Mouse (Mus musculus) neural tube, embryonic 15.5 days (tissue): ENCODE data around the gene Gabbr2. TPM values are rescaled to one million over a fixed set of nuclear protein-coding genes. Genes with fewer than 3 reads are reported as not detected.

Source experiments
- ATAC-seq: fragments of 200-750 bp; cut with Nextera tagmentation; 2 replicates; pipeline ENCODE4 v1.8.0; 2017; ENCODE audit warnings: mild to moderate bottlenecking, moderate TSS enrichment, moderate library complexity; ENCODE audit not compliant: low FRiP score
- H3K27ac ChIP-seq: fragments of 300-500 bp; sonication (generic); replicated peaks from 2 replicates; pipeline ENCODE4 v1.5.1; 2015; ENCODE audit warnings: mild to moderate bottlenecking, inconsistent platforms
- H3K27me3 ChIP-seq: fragments of 300-500 bp; sonication (generic); replicated peaks from 2 replicates; pipeline ENCODE4 v1.6.1; 2015; ENCODE audit warnings: inconsistent platforms
- H3K36me3 ChIP-seq: fragments of 300-500 bp; sonication (generic); 2 replicates; pipeline ENCODE4 v1.6.1; 2015; ENCODE audit warnings: inconsistent platforms
- H3K4me1 ChIP-seq: fragments of 300-500 bp; sonication (generic); 2 replicates; pipeline ENCODE4 v1.6.1; 2015; ENCODE audit warnings: inconsistent platforms
- H3K4me2 ChIP-seq: fragments of 300-500 bp; sonication (generic); 2 replicates; pipeline ENCODE4 v1.6.1; 2015; ENCODE audit warnings: inconsistent platforms, mild to moderate bottlenecking, moderate library complexity
- H3K4me3 ChIP-seq: fragments of 300-500 bp; sonication (generic); replicated peaks from 2 replicates; pipeline ENCODE4 v1.5.1; 2015; ENCODE audit warnings: mild to moderate bottlenecking, inconsistent platforms
- H3K9ac ChIP-seq: fragments of 300-500 bp; sonication (generic); replicated peaks from 2 replicates; pipeline ENCODE4 v1.6.1; 2015; ENCODE audit warnings: mild to moderate bottlenecking, inconsistent platforms
- H3K9me3 ChIP-seq: fragments of 300-500 bp; sonication (generic); replicated peaks from 2 replicates; pipeline ENCODE4 v1.6.1; 2016; ENCODE audit warnings: inconsistent platforms
- WGBS: fragments of 180-500 bp; shearing (Covaris S2); methylation state at CpG from one replicate; pipeline ENCODE4 v1.1.7; 2015; ENCODE audit warnings: mixed read lengths; 5-methylcytosine and 5-hydroxymethylcytosine counted together
- polyA plus RNA-seq: library from polyadenylated mRNA; unstranded; fragments of >200 nt; fragmentation: Nextera tagmentation; extraction: Ambion mirVana; gene quantifications from 2 replicates; pipeline ENCODE4 v1.2.1, GENCODE M21; 2015

Gene Gabbr2
- polyA plus RNA-seq, 1 experiment from 2014 or later = 12.5 TPM

DNA sequence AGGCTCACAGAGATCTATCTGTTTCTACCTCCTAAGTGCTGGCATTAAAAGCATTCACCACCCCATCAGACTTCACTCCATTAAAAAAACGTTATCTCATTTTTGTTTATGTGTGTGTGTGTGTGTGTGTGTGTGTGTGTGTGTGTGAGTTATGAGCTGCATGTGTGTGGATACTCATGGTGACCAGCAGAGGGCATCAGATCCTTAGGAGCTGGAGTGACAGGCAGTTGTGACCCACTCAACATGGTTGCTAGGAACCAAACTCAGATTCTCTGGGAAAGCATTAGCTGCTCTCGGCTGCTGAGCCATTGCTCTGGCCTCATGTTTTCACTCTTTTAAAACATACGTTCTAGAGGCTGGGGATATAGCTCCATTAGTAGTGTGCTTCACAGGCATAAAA lies 218.4 kb downstream of the Gabbr2 start:
- no peak overlapping the region for H3K9ac ChIP-seq
- no peaks in the 10 kb centered on the region for H3K36me3 ChIP-seq
- H3K27me3 ChIP-seq = no peaks in the 10 kb centered on the region
- H3K9me3 ChIP-seq = no peaks in the 10 kb centered on the region
- ATAC-seq = no peak
- H3K4me3 ChIP-seq = no peak overlapping the region
- no peak overlapping the region for H3K27ac ChIP-seq
- no peak overlapping the region for H3K4me2 ChIP-seq
- WGBS = 87% methylated on average over 3 of the region's 3 CpGs
- peaks cover 8% of the 10 kb centered on the region; the same call in 1 of the 2 replicates for H3K4me1 ChIP-seq

DNA sequence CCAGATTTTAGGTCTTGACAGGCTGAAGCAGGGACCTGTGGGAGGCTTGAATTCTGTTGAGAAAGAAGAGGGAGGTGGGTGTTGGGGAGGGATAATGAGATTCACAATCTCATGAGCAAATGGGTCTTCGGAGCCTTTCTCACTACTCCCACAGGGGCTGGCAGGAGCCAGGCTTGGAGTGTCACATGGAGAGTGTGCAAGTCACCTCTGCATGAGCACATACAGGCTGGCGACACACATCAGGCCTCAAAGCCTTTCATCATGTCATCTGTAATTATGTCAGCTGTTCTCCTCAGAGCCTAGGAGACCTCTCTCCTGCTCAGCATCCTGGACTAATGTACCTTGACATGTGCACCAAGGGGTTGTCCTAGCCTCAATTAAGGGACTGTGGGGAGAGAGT lies 219.1 kb downstream of the Gabbr2 start:
- no peaks in the 10 kb centered on the region for H3K9me3 ChIP-seq
- H3K4me2 ChIP-seq = no peak overlapping the region
- ATAC-seq = no peak
- no peak overlapping the region for H3K27ac ChIP-seq
- H3K4me3 ChIP-seq = no peak overlapping the region
- 72% methylated on average over 2 of the region's 2 CpGs for WGBS
- no peaks in the 10 kb centered on the region for H3K27me3 ChIP-seq
- H3K9ac ChIP-seq = no peak overlapping the region
- no peaks in the 10 kb centered on the region for H3K36me3 ChIP-seq
- peaks cover 8% of the 10 kb centered on the region; the same call in 1 of the 2 replicates for H3K4me1 ChIP-seq

DNA sequence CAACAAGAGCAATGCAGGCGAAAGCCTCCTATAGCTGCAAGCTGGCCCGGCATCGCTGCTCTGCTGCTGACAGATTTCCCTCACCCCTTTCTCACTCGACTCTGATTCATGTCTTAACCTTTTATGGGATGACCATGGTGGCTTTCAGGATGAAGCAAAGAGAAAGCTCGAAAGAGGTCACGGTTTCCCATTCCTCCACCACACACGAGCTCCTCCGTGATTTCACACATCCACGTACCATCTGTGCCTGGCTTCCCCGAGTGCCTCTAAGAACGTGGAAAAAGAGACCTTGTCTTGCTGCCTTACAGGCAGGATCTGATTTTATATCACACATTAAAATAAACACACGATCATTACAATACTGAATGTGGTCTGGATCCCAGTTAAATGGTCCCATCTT lies 220.6 kb downstream of the Gabbr2 start:
- peaks cover 8% of the 10 kb centered on the region; the same call in 1 of the 2 replicates for H3K4me1 ChIP-seq
- H3K9ac ChIP-seq = no peak overlapping the region
- H3K9me3 ChIP-seq = no peaks in the 10 kb centered on the region
- no peaks in the 10 kb centered on the region for H3K36me3 ChIP-seq
- peak; percentile 27; the same call in 1 of the 2 replicates for ATAC-seq
- no peak overlapping the region for H3K4me3 ChIP-seq
- H3K4me2 ChIP-seq = no peak overlapping the region
- WGBS = 65% methylated on average over 12 of the region's 12 CpGs
- peak overlapping the region; percentile 56 for H3K27ac ChIP-seq
- no peaks in the 10 kb centered on the region for H3K27me3 ChIP-seq

DNA sequence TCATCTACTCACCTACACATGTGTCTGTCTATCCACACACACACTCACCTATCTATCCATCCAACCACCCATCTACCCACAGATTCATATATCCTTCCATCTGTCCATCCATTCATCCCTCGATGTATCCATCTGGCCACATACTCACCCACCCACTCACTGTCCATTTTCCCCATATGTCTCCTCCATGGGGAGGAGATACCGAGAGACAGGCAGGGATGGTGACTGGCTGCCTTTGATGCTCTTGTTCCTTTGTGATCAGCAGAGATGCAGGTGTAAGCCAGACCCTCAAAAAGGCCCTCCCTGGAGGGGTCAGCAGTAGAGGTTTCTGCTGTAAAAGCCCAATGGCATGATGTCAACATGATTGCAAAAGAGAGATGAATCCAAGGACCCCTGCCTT lies 221.0 kb downstream of the Gabbr2 start:
- peak overlapping the region; percentile 56 for H3K27ac ChIP-seq
- H3K9me3 ChIP-seq = no peaks in the 10 kb centered on the region
- no peaks in the 10 kb centered on the region for H3K36me3 ChIP-seq
- ATAC-seq = no peak
- no peaks in the 10 kb centered on the region for H3K27me3 ChIP-seq
- H3K4me3 ChIP-seq = no peak overlapping the region
- H3K4me1 ChIP-seq = peaks cover 8% of the 10 kb centered on the region; the same call in 1 of the 2 replicates
- no peak overlapping the region for H3K4me2 ChIP-seq
- 92% methylated on average over 2 of the region's 2 CpGs for WGBS
- H3K9ac ChIP-seq = no peak overlapping the region

DNA sequence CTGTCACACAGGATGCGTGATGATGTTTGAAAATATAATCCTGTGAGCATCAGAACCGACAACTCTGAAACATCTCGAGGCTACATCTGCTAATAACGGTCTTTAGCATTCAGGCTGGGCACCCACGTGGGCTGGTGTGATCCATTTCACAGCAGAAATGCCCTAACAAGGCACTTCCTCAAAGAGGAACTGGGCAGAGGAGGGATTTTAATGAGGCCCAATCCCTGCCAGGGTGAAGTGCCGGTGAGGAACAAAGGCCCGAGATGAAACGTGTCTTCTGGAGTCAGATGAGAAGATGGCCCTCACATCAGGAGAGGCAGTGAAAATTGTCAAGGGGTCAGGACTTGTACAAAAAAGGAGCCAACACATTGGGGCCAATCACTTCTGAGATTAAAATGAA lies 221.6 kb downstream of the Gabbr2 start:
- Histone ChIP-seq H3K4me3 (no peak overlapping the region), H3K36me3 (no peaks in the 10 kb centered on the region), H3K9me3 (no peaks in the 10 kb centered on the region), H3K4me2 (no peak overlapping the region), H3K9ac (no peak overlapping the region), H3K27me3 (no peaks in the 10 kb centered on the region), H3K27ac (no peak overlapping the region), H3K4me1 (peaks cover 8% of the 10 kb centered on the region; the same call in 1 of the 2 replicates)
- no peak for ATAC-seq
- 84% methylated on average over 8 of the region's 8 CpGs for WGBS

DNA sequence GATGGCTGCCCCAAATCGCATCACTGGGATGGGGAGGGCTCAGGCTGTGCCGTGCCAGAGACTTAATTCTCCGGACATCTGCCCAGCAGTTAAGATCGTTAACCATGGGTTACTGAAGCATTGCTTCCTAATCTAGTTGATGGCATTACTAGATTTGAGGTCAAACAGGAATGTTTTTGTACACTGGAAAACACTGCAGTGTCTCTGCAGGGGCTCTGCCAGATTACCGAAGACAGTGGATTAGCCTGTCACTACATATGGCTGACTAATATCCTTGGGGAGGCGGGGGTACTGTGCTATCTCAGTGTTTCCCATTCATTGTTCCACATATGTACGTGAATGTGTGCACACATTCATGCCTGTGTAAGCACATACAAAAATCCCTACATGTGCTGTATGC lies 225.3 kb downstream of the Gabbr2 start:
- no peaks in the 10 kb centered on the region for H3K9me3 ChIP-seq
- H3K9ac ChIP-seq = no peak overlapping the region
- no peaks in the 10 kb centered on the region for H3K36me3 ChIP-seq
- no peak for ATAC-seq
- H3K27me3 ChIP-seq = no peaks in the 10 kb centered on the region
- no peak overlapping the region for H3K4me3 ChIP-seq
- H3K4me1 ChIP-seq = peaks cover 3% of the 10 kb centered on the region; the same call in 1 of the 2 replicates
- H3K27ac ChIP-seq = no peak overlapping the region
- H3K4me2 ChIP-seq = no peak overlapping the region
- WGBS = 71% methylated on average over 7 of the region's 7 CpGs

DNA sequence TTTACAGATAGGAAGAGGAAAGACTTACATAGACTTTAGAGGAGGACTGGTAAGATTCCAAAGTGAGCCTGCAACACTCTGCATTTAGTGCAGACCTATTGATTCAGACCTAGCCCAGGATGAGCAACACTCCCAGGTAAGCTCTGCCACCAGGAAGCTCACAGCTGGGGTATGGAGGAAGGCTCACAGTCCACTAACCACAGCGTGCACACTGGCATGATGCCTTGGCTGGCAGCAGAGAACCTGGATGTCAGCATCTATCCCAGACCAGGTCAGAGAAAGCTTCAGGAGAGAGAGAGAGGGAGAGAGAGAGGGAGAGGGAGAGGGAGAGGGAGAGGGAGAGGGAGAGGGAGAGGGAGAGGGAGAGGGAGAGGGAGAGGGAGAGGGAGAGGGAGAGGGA lies 231.8 kb downstream of the Gabbr2 start:
- WGBS = 76% methylated on average over 1 of the region's 1 CpGs
- H3K4me3 ChIP-seq = no peak overlapping the region
- ATAC-seq = no peak
- no peak overlapping the region for H3K9ac ChIP-seq
- H3K27ac ChIP-seq = no peak overlapping the region
- H3K4me2 ChIP-seq = no peak overlapping the region
- no peaks in the 10 kb centered on the region for H3K36me3 ChIP-seq
- no peaks in the 10 kb centered on the region for H3K4me1 ChIP-seq
- H3K27me3 ChIP-seq = no peaks in the 10 kb centered on the region
- no peaks in the 10 kb centered on the region for H3K9me3 ChIP-seq

DNA sequence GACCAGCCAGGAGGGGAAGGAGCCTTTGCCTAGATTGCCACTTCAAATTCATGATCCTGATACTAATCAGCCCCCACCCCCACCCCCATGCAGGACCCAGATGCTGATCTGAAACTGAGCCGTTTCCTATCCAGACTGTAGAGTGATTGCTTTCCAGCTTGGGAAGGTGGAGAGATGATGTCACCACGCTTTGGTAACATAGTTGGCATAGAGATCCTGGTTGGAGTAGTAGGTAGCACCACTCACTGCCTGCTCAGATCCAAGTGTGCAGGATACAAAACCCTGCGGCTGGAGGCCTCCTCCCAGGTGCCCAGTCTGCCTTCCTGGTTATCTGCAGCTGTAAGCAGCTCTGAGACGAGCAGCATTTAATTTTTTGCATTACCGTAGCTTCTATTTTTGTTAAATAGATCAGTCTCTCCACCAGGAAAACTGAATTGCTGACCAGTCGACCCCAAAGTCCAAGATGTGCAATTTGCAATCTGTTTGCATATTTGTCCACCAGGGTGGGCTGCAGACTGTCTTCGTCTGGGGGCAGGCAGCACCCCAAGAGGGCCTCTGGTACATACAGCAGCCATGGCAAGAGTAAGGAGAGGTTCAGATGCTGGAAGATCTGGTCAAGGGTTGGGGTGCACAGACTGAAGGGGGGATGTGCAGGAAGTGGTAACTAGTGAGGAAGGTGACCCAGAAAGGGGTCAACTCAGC lies 233.2 kb downstream of the Gabbr2 start:
- no peaks in the 10 kb centered on the region for H3K4me1 ChIP-seq
- no peaks in the 10 kb centered on the region for H3K27me3 ChIP-seq
- no peak overlapping the region for H3K4me3 ChIP-seq
- no peak for ATAC-seq
- H3K4me2 ChIP-seq = no peak overlapping the region
- no peaks in the 10 kb centered on the region for H3K36me3 ChIP-seq
- WGBS = 65% methylated on average over 7 of the region's 7 CpGs
- H3K27ac ChIP-seq = no peak overlapping the region
- no peaks in the 10 kb centered on the region for H3K9me3 ChIP-seq
- H3K9ac ChIP-seq = no peak overlapping the region

DNA sequence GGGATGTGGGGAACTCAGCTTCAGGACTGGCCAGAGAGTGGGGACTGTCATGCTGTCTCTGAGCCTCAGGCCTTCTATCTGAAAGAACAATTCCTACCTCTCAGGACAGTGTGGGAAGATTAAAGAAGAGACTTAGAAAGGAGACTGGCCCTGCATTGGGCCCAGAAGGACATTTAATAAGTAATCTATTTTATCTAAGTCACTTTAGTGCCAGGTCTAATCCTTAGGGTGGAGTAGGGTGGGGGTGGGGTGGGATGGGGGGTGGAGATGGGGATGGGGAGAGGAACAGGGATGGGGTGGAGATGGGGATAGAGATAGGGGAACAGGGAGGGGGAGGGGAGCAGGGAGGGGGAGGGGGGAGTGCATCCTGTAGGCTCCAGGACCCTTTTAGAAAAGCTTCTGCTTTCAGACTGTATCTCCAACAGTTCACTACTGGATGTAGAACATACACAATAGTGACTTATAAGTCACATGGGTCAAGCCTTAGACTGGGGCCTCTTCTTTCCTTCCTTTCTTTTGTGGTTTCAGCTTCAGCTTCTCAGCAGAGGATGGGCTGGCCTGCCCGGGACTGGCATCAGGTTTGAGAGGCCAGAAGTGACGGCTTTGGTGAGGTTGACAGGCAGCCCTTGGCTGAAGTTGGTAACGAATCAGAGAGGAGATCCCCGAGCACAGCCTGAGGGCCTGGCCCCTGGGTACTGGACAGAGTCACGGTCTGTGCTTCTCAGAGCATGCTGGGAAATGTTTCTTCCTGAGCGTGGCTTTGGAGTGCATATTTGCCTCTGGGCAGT lies 237.1 kb downstream of the Gabbr2 start:
- no peak overlapping the region for H3K27ac ChIP-seq
- no peaks in the 10 kb centered on the region for H3K9me3 ChIP-seq
- H3K4me3 ChIP-seq = no peak overlapping the region
- WGBS = 47% methylated on average over 6 of the region's 6 CpGs
- no peaks in the 10 kb centered on the region for H3K36me3 ChIP-seq
- H3K27me3 ChIP-seq = no peaks in the 10 kb centered on the region
- no peaks in the 10 kb centered on the region for H3K4me1 ChIP-seq
- H3K9ac ChIP-seq = no peak overlapping the region
- no peak overlapping the region for H3K4me2 ChIP-seq
- ATAC-seq = no peak

DNA sequence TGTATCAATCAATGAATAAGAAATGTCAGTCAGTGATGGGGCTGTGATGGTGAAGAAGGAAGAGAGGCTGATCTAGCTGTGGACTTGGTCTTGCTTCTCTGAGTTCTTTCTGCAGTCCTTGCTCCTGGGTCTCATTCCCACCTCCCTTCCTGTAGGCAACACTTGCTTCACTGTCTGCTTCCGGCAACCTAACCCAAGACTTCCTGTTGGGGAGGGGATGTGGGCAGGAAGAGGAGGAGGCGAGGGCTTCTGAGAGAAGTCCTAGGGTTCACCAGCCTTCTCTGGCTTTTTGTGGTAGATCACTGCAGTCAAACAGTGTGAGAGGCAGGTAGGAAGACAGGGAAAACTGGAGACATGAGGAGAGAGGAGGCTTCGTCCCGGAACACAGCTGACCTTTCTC lies 239.4 kb downstream of the Gabbr2 start:
- no peak for ATAC-seq
- no peak overlapping the region for H3K4me3 ChIP-seq

DNA sequence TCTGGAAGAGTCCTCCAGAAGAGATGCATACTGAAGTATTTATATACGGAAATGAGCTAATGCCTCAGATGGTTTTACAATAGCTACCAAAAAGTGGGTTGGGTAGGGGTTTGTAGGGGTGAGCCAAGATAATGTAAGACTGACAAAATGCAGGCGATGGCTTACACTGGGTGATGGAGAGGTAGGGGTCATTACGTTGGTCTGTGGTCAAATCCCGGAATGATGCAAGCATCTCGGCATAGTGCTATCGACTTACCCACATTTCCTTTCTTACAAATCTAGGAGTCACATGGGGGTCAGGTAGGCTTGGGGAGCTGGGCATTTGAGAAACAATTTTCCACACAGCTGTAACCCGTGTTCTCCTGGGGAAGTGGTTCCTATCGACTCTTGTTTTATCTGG lies 242.7 kb downstream of the Gabbr2 start:
- Histone ChIP-seq H3K4me3 (no peak overlapping the region), H3K36me3 (no peaks in the 10 kb centered on the region), H3K27me3 (no peaks in the 10 kb centered on the region), H3K4me1 (peaks cover 14% of the 10 kb centered on the region), H3K9me3 (no peaks in the 10 kb centered on the region), H3K27ac (no peak overlapping the region), H3K4me2 (no peak overlapping the region), H3K9ac (no peak overlapping the region)
- no peak for ATAC-seq
- 82% methylated on average over 8 of the region's 8 CpGs for WGBS

More for the DNA sequence above, 239.4 kb downstream of the Gabbr2 start:
- Histone ChIP-seq H3K4me1 (peaks cover 5% of the 10 kb centered on the region; the same call in 1 of the 2 replicates), H3K4me2 (no peak overlapping the region), H3K27me3 (no peaks in the 10 kb centered on the region), H3K9me3 (no peaks in the 10 kb centered on the region), H3K36me3 (no peaks in the 10 kb centered on the region), H3K27ac (no peak overlapping the region), H3K9ac (no peak overlapping the region)
- 85% methylated on average over 4 of the region's 4 CpGs for WGBS
